Mouse (Mus musculus) ES-Bruce4 (cell line): ENCODE data around the gene Trappc6b. TPM values are rescaled to one million over a fixed set of nuclear protein-coding genes. Genes with fewer than 3 reads are reported as not detected.

ENCODE experiments used
- H3K27ac ChIP-seq: 2 replicates; pipeline ENCODE4 v1.5.1; 2012; ENCODE audit warnings: low read length, inconsistent platforms; ENCODE audit not compliant: insufficient read depth
- H3K27me3 ChIP-seq: 2 replicates; pipeline ENCODE4 v1.6.1; 2012; ENCODE audit warnings: mild to moderate bottlenecking, low read length, inconsistent platforms; ENCODE audit not compliant: control insufficient read depth, poor library complexity, insufficient read depth, severe bottlenecking
- H3K36me3 ChIP-seq: 2 replicates; pipeline ENCODE4 v1.6.1; 2012; ENCODE audit warnings: inconsistent platforms, mild to moderate bottlenecking, low read length, moderate library complexity; ENCODE audit not compliant: control insufficient read depth, poor library complexity, insufficient read depth, severe bottlenecking
- H3K4me1 ChIP-seq: one replicate; pipeline ENCODE4 v1.8.1; 2011; ENCODE audit warnings: low read length; ENCODE audit not compliant: control insufficient read depth, insufficient read depth
- H3K4me3 ChIP-seq: 2 replicates; pipeline ENCODE4 v1.5.1; 2011; ENCODE audit warnings: low read depth, mild to moderate bottlenecking, low read length
- H3K9ac ChIP-seq: 2 replicates; pipeline ENCODE4 v1.6.1; 2012; ENCODE audit warnings: low read depth, mild to moderate bottlenecking, inconsistent platforms; ENCODE audit not compliant: poor library complexity, severe bottlenecking
- H3K9me3 ChIP-seq: replicated peaks from 2 replicates; pipeline ENCODE4 v1.6.1; 2012; ENCODE audit warnings: mild to moderate bottlenecking, low read length, inconsistent platforms; ENCODE audit not compliant: control insufficient read depth, poor library complexity, insufficient read depth, severe bottlenecking
- CTCF ChIP-seq: IDR thresholded peaks from one replicate; pipeline ENCODE4 v1.8.1; 2011; ENCODE audit warnings: low read depth, low read length
- EP300 ChIP-seq: IDR thresholded peaks from 2 replicates; pipeline ENCODE4 v1.6.1; 2011; ENCODE audit warnings: low read depth, low read length; ENCODE audit not compliant: insufficient read depth
- POLR2A ChIP-seq: IDR thresholded peaks from one replicate; pipeline ENCODE4 v1.8.1; 2011; ENCODE audit warnings: low read length; ENCODE audit not compliant: insufficient read depth
- polyA plus RNA-seq: library from polyadenylated mRNA; stranded (reverse); fragments of >200 nt; gene quantifications from 2 replicates; pipeline ENCODE4 v1.2.4, GENCODE M21; 2011; ENCODE audit warnings: low read depth; ENCODE audit not compliant: missing spikeins, insufficient read depth, insufficient read length

Gene Trappc6b
- polyA plus RNA-seq, 1 experiment: 92.5 TPM

DNA sequence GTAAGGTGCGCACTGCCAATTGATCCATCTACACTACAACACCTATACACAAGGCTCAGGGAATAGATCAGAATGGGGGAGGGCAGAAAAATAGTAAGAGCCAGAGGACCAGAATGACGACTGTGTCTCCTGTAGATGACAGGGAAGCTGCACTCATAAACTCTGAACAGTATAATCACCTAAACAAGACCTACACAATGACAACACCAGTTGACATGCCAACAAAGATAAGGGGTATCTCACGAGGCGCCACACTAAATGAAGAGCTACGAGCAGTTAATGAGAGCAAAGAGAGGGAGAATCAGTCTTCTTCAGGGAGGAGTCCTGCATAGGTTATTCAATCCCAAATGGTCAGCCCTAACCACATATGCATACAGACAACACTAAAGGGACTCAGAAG is 8.1 kb downstream of the Trappc6b start:
- H3K4me3 ChIP-seq: no peak overlapping the region
- no peaks in the 10 kb centered on the region for H3K27me3 ChIP-seq
- TF ChIP-seq EP300 (no peak), POLR2A (no peak)
- no peak overlapping the region for H3K27ac ChIP-seq
- no peaks in the 10 kb centered on the region for H3K9me3 ChIP-seq
- H3K4me1 ChIP-seq: peaks cover 2% of the 10 kb centered on the region
- H3K36me3 ChIP-seq: peaks cover 6% of the 10 kb centered on the region
- H3K9ac ChIP-seq: no peak overlapping the region

DNA sequence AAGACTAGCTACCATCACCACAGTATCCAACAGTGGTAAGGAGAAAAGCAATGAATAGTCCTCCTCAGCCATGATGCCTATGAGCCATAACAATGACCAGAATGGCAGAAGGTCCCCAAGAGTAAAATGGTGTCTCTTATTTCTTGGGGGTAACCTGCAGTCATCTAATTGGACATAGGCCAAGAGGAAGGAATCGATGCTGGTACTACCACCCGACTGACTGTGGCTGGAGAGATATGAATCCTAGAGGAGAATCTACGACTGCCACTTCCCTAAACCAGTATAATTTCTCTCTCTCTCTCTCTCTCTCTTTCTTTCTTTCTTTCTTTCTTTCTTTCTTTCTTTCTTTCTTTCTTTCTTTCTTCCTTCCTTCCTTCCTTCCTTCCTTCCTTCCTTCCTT is 8.8 kb downstream of the Trappc6b start:
- Histone ChIP-seq H3K9me3 (no peaks in the 10 kb centered on the region), H3K9ac (no peak overlapping the region), H3K27ac (no peak overlapping the region), H3K27me3 (no peaks in the 10 kb centered on the region), H3K36me3 (peaks cover 6% of the 10 kb centered on the region), H3K4me1 (peaks cover 2% of the 10 kb centered on the region), H3K4me3 (no peak overlapping the region)
- TF ChIP-seq EP300 (no peak), CTCF (no peak), POLR2A (no peak)

DNA sequence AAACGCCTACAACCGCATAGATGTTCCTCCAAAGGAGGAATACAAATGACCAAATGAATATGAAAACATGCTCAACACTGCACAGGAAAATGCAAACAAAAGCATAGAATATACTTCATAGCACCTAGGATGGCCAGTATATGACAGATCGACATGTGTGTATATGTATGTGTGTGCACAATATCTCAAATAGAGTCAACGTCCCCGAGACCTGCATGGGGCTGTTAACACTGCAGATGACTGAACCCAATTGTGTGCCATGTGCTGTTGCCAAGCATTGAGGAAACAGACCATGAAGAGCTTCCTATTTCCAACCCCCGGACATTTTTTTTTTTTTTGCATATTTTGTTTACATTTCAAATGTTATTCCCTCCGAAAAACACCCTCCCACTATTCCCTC is 20.4 kb downstream of the Trappc6b start:
- Histone ChIP-seq H3K9ac (no peak overlapping the region), H3K27ac (0 out of 2 replicates have a peak overlapping the region, but pooled peaks have one; percentile 19), H3K36me3 (peaks cover 8% of the 10 kb centered on the region), H3K27me3 (no peaks in the 10 kb centered on the region), H3K4me3 (no peak overlapping the region), H3K9me3 (no peaks in the 10 kb centered on the region), H3K4me1 (no peaks in the 10 kb centered on the region)
- no peak for TF ChIP-seq POLR2A
- TF ChIP-seq CTCF: no peak
- no peak for TF ChIP-seq EP300

DNA sequence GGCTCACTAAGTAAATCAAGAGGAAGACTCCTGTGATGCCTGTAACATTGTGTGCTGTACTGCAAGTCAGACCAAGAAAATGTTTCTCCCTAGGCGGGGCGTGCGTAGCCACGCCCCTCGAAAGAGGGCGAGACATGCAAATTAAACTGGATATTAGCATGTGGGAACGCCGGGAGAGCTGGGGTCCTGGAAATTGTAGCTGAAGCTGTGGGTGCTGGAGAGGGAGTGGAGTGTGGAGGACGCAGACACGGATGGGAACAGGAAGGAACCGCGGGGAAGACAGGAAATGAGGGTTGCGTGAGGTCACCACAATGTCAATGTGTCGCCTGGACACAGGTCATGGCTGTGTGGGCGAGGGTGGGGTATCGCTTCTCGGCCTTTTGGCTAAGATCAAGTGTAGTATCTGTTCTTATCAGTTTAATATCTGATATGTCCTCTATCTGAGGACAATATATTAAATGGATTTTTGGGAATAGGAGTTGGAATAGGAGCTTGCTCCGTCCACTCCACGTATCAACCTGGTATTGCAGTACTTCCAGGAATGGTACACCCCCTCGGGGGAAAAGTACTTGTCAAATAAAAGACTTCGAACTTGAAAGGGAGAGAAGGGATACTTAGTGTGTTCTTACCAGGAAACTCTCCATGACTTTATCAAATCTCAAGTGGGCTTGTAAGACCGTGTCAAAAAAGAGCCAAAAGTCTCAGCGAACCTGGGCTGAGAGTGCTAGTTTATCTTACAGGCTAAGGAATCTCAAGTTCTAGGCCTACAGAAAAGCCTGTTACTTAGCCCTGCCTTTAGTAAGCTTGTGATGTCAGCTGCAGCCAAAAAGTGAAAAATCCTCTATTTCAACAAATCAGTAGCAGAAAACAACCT is 21.1 kb downstream of the Trappc6b start:
- TF ChIP-seq POLR2A (peak; percentile 99), CTCF (no peak), EP300 (peak; percentile 81)
- Histone ChIP-seq H3K27ac (peak overlapping the region; percentile 82), H3K36me3 (peaks cover 8% of the 10 kb centered on the region), H3K9me3 (no peaks in the 10 kb centered on the region), H3K9ac (peak overlapping the region; percentile 31), H3K4me1 (no peaks in the 10 kb centered on the region), H3K4me3 (0 out of 2 replicates have a peak overlapping the region, but pooled peaks have one; percentile 13), H3K27me3 (no peaks in the 10 kb centered on the region)

- Histone ChIP-seq H3K4me3 (no peak overlapping the region), H3K4me1 (no peaks in the 10 kb centered on the region), H3K9me3 (no peaks in the 10 kb centered on the region), H3K9ac (peak overlapping the region; percentile 31), H3K36me3 (peaks cover 8% of the 10 kb centered on the region), H3K27ac (peak overlapping the region; percentile 82), H3K27me3 (no peaks in the 10 kb centered on the region)
- TF ChIP-seq EP300 (no peak), CTCF (no peak), POLR2A (no peak)
Measured at GRCm38 (mm10) chr12:59039162-59039970, 21.9 kb downstream of the Trappc6b start.

DNA sequence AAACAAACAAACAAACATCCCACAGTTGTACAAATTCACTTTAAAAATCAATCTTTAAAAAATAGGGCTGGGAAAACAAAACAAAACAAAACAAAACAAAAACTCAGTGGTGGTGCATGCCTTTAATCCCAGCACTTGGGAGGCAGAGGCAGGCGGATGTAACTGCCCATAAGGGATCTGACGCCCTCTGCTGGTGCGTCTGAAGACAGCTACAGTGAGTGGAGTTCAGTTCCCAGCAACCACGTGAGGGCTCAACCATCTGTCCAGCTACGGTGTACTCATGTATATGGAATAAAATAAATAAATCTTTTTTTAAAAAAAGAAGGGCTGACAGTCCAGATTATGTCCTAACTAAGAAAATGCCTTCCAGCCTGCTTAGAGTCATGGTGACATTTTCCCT is 29.2 kb downstream of the Trappc6b start:
- Histone ChIP-seq H3K27me3 (no peaks in the 10 kb centered on the region), H3K36me3 (peaks cover 6% of the 10 kb centered on the region), H3K4me1 (no peaks in the 10 kb centered on the region), H3K4me3 (no peak overlapping the region), H3K27ac (no peak overlapping the region), H3K9ac (no peak overlapping the region), H3K9me3 (no peaks in the 10 kb centered on the region)
- no peak for TF ChIP-seq EP300
- TF ChIP-seq CTCF: peak; percentile 76
- TF ChIP-seq POLR2A: no peak
